Mouse (Mus musculus): Measurements from ENCODE around the gene Ankrd24. TPM values are rescaled to one million over a fixed set of nuclear protein-coding genes. Genes with fewer than 3 reads are reported as not detected.
"Not testable (repeated sequence)": the region's sequence is repeated elsewhere in the genome, so short reads cannot be mapped to it uniquely, and the experiment has no call there.

The Ankrd24 gene
- polyA plus RNA-seq, 2 experiments from 2014 or later, result 1.1 to 1.7 TPM

- peak; percentile 83 for ATAC-seq
Measured at GRCm38 (mm10) chr10:81605974-81606751, 22.2 kb upstream of the Ankrd24 start, which contains the start of gene BC025920. Gene BC025920 (plus strand): TSS chr10:81606270.

- ATAC-seq, result no peak
Measured at GRCm38 (mm10) chr10:81608308-81608707, 20.0 kb upstream of the Ankrd24 start.

- ATAC-seq, result no peak
Measured at GRCm38 (mm10) chr10:81612779-81613178, 15.6 kb upstream of the Ankrd24 start.

GRCm38 (mm10) chr10:81615486-81615885 is 12.9 kb upstream of the Ankrd24 start:
- ATAC-seq, result no peak

GRCm38 (mm10) chr10:81619976-81620375 is 8.4 kb upstream of the Ankrd24 start:
- no peak for ATAC-seq

GRCm38 (mm10) chr10:81620786-81621185 is 7.6 kb upstream of the Ankrd24 start:
- no peak for ATAC-seq

- ATAC-seq, result no peak
Measured at GRCm38 (mm10) chr10:81623441-81623840, 4.9 kb upstream of the Ankrd24 start.

- no peak for ATAC-seq
Measured at GRCm38 (mm10) chr10:81626101-81626993, 2.0 kb upstream of the Ankrd24 start.

GRCm38 (mm10) chr10:81626994-81627835 is 1.1 kb upstream of the Ankrd24 start, which contains the start of gene Sirt6:
Gene Sirt6 (minus strand): TSS chr10:81627797.
- ATAC-seq, result peak; percentile 94

GRCm38 (mm10) chr10:81627836-81628220 is 512 bp upstream of the Ankrd24 start:
- ATAC-seq, result peak; percentile 48

- peak; percentile 93 for ATAC-seq
Measured at GRCm38 (mm10) chr10:81633253-81634099, 5.1 kb downstream of the Ankrd24 start.

- no peak for ATAC-seq
Measured at GRCm38 (mm10) chr10:81636338-81636737, 8.0 kb downstream of the Ankrd24 start.

- ATAC-seq, result no peak
Measured at GRCm38 (mm10) chr10:81638101-81638500, 9.8 kb downstream of the Ankrd24 start.

GRCm38 (mm10) chr10:81640825-81641224 is 12.5 kb downstream of the Ankrd24 start:
- not testable (repeated sequence) for ATAC-seq

- ATAC-seq, result no peak
Measured at GRCm38 (mm10) chr10:81641566-81641965, 13.2 kb downstream of the Ankrd24 start.

- ATAC-seq, result no peak
Measured at GRCm38 (mm10) chr10:81641978-81642647, 13.8 kb downstream of the Ankrd24 start.

- no peak for ATAC-seq
Measured at GRCm38 (mm10) chr10:81642648-81643448, 14.5 kb downstream of the Ankrd24 start.

- peak; percentile 87 for ATAC-seq
Measured at GRCm38 (mm10) chr10:81643449-81644055, 15.2 kb downstream of the Ankrd24 start.

- ATAC-seq, result no peak
Measured at GRCm38 (mm10) chr10:81644162-81644561, 15.8 kb downstream of the Ankrd24 start.

- ATAC-seq, result no peak
Measured at GRCm38 (mm10) chr10:81644716-81645115, 16.4 kb downstream of the Ankrd24 start.
